Mouse (Mus musculus) naive thymus-derived CD4-positive, alpha-beta T cell, adult 5 months (primary cell): ENCODE measurements around the gene Sema5b. TPM values are rescaled to one million over a fixed set of nuclear protein-coding genes. Genes with fewer than 3 reads are reported as not detected.

Source experiments
- polyA plus RNA-seq: library from polyadenylated mRNA; unstranded; fragments of 100-300 nt; shearing (Covaris generic); gene quantifications from one replicate; pipeline ENCODE4 v1.2.1, GENCODE M21; 2017

Sema5b gene
- polyA plus RNA-seq, result not detected

DNA sequence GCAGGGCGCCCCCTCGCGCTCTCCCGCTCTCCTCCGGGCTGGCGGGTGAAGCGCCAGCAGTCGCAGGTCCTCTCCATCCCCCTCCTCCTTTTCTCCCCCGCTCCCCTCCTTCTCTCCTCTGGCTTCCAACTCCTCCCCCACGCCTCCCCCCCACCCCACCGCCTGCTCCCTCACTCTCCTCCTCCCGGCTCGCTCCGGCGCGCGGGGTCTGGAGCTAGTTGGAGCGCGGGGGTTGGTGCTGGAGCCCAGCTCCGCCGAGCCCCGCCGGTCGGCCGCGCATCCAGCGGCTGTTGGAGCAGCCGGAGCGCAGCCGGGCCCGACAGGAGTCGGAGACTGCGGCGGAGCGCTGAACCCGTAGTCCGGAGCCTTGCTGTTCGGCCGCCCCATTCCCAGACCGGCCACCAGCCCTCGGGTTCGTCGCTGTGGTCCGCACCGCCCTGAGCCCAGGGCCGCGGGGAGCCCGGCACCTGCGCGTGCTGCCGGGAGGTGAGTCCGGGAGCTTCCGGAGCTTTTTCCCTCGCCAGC, at the start of gene Sema5b:
TSS of gene Sema5b (plus strand) at position 29 of the 525 bp plus-strand sequence.

Other genes starting within 250 kb of the Sema5b start
- 17.7 TPM for gene Sec22a, start 177.2 kb upstream of the Sema5b start, polyA plus RNA-seq
- not detected for gene Pdia5, start 50.3 kb upstream of the Sema5b start, polyA plus RNA-seq
- gene Dirc2, start 228.2 kb downstream of the Sema5b start, polyA plus RNA-seq, result 76.9 TPM
- 32.0 TPM for gene Hspbap1, start 229.2 kb downstream of the Sema5b start, polyA plus RNA-seq